Mouse (Mus musculus): Measurements from ENCODE around the gene Rex1bd. TPM values are rescaled to one million over a fixed set of nuclear protein-coding genes. Genes with fewer than 3 reads are reported as not detected.

The Rex1bd gene
- polyA plus RNA-seq, 1 experiment from 2014 or later, result 116 TPM

DNA sequence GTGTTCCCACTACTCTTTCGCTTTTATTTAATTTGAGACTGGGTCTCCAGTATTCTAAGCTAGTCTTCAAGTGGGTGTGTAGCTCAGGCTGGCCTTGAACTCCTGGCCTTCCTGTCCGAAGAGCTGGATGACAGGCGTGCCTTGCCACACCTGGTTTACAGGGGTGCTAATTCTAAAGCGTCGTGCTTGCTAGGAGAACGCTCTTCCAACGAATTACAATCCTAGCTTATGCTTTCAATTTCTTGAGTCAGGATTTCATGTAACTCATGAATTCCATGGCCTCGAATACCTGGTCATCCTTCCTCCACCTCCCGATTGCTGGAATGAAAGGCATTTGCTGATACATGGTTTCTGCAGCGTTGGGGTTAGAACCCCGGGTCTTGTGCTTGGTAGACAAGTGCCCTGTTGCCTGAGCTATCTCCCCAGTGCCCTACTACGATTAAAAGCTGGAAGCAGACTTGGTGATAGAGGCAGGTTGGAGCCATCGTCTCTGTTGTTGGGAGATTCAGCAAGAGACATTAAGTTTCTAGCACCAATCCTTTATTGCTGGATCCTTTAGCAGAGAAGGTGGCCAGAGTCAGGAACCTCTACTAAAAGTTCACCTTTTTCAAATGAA lies 21.7 kb upstream of the Rex1bd start:
- no peak for ATAC-seq (ENCODE audit: extremely low read depth, insufficient number of reproducible peaks, low FRiP score, low TSS enrichment)

GRCm38 (mm10) chr8:70527512-70528181 lies 21.1 kb upstream of the Rex1bd start, which contains the start of the genes Fkbp8 and Kxd1:
TSS of gene Fkbp8 (plus strand) at chr8:70527724.
TSS of gene Kxd1 (minus strand) at chr8:70527956.
- H3K4me3 ChIP-seq, result peak within 1 kb of the TSS; percentile 92
- peak; percentile 81 for ATAC-seq (ENCODE audit: extremely low read depth, insufficient number of reproducible peaks, low FRiP score, low TSS enrichment)
- peaks cover 35% of the 10 kb centered on the region for H3K36me3 ChIP-seq
- WGBS, result under 1% methylated on average over 58 of the region's 61 CpGs
- peak within 1 kb of the TSS; percentile 98 for H3K9ac ChIP-seq
- H3K4me2 ChIP-seq, result peak within 1 kb of the TSS; percentile 81
- H3K9me3 ChIP-seq, result no peaks in the 10 kb centered on the region
- peak within 1 kb of the TSS; percentile 89 for H3K27ac ChIP-seq (replicated peaks)
- peaks cover 37% of the 10 kb centered on the region for H3K4me1 ChIP-seq
- H3K27me3 ChIP-seq (replicated peaks), result no peaks in the 10 kb centered on the region

More for the DNA sequence above, 21.7 kb upstream of the Rex1bd start:
- Histone ChIP-seq H3K27ac (replicated peaks) (peak overlapping the region; percentile 89), H3K4me2 (peak overlapping the region; percentile 81), H3K9me3 (no peaks in the 10 kb centered on the region), H3K9ac (peak overlapping the region; percentile 98), H3K4me3 (peak overlapping the region; percentile 92), H3K27me3 (replicated peaks) (no peaks in the 10 kb centered on the region), H3K36me3 (peaks cover 41% of the 10 kb centered on the region), H3K4me1 (peaks cover 35% of the 10 kb centered on the region)
- WGBS, result 19% methylated on average over 13 of the region's 13 CpGs

GRCm38 (mm10) chr8:70527111-70527511 lies 20.6 kb upstream of the Rex1bd start:
- peak overlapping the region; percentile 89 for H3K27ac ChIP-seq (replicated peaks)
- H3K9me3 ChIP-seq, result no peaks in the 10 kb centered on the region
- no peak for ATAC-seq (ENCODE audit: extremely low read depth, insufficient number of reproducible peaks, low FRiP score, low TSS enrichment)
- WGBS, result 3% methylated on average over 8 of the region's 8 CpGs
- peak overlapping the region; percentile 81 for H3K4me2 ChIP-seq
- H3K4me3 ChIP-seq, result peak overlapping the region; percentile 92
- peaks cover 29% of the 10 kb centered on the region for H3K36me3 ChIP-seq
- H3K4me1 ChIP-seq, result peaks cover 41% of the 10 kb centered on the region
- H3K9ac ChIP-seq, result peak overlapping the region; percentile 98
- H3K27me3 ChIP-seq (replicated peaks), result no peaks in the 10 kb centered on the region

DNA sequence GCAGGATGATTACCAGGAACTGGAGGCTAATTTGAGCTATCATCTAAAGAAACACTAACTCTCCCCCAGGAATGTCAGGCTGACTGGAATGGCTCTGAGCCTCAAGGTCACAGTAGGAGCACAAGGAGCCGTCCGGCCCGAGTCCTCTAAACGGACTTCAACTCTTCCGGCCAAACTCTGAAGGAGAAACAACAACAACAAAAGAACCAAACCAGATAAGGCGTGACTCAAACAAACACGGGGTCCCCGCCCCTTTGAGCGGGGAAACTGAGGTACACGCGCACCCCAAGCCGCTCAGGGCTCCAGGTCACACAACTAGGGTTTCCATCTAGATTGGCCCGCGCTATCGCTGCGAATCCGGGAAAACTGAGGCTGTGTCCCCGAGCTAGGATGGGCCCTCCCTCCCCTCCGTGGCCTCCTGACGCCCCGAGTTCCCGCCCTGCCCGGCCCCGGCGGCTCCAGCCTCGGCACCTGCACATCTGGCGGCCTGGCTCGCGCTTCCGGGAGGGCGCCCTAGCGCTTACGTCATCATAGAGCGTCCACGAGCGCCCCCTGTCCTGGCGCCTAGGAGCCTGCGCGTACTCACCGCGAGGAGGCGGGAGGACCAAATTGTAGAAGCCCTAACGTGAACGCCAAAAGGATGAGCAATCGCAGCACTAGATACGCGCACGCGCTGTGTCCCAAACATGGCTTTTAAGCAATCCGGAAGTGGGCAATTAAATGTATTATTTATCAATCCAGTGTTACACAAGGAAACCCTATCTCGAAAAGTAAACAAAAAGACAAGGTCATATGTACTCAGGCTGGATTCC lies 16.2 kb upstream of the Rex1bd start:
- Histone ChIP-seq H3K9me3 (no peaks in the 10 kb centered on the region), H3K27me3 (replicated peaks) (no peaks in the 10 kb centered on the region), H3K9ac (peak overlapping the region; percentile 93), H3K4me2 (peak overlapping the region; percentile 72), H3K27ac (replicated peaks) (peak overlapping the region; percentile 85), H3K4me3 (peak overlapping the region; percentile 74), H3K4me1 (peaks cover 27% of the 10 kb centered on the region), H3K36me3 (peaks cover 24% of the 10 kb centered on the region)
- ATAC-seq (ENCODE audit: extremely low read depth, insufficient number of reproducible peaks, low FRiP score, low TSS enrichment), result peak; percentile 76
- under 1% methylated on average over 51 of the region's 51 CpGs for WGBS

DNA sequence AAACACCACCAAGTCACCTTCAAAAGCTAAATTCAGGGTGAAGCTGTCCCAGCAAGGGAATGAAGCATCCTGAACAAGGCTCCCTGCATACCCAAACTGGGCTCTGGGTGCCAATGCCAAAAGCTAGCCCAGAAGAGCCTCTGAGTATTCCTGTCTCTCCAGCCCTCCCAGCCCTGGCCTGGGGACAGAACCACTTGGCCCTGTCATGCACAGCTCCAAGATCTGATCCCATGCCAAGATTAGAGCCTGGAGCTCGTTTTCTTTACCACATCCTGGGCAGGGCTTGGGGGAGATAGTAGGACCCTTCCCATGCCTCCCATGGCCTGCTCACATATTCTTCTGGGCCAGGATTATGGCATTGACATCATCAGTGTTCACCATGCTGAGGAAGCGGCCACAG lies 13.1 kb upstream of the Rex1bd start:
- Histone ChIP-seq H3K9me3 (no peaks in the 10 kb centered on the region), H3K4me2 (no peak overlapping the region), H3K4me1 (peaks cover 16% of the 10 kb centered on the region), H3K36me3 (peaks cover 52% of the 10 kb centered on the region), H3K27me3 (replicated peaks) (no peaks in the 10 kb centered on the region), H3K27ac (replicated peaks) (no peak overlapping the region), H3K4me3 (no peak overlapping the region), H3K9ac (no peak overlapping the region)
- 62% methylated on average over 2 of the region's 2 CpGs for WGBS
- ATAC-seq (ENCODE audit: extremely low read depth, insufficient number of reproducible peaks, low FRiP score, low TSS enrichment), result no peak

GRCm38 (mm10) chr8:70519043-70519442 lies 12.5 kb upstream of the Rex1bd start:
- H3K27me3 ChIP-seq (replicated peaks), result no peaks in the 10 kb centered on the region
- H3K9me3 ChIP-seq, result no peaks in the 10 kb centered on the region
- H3K27ac ChIP-seq (replicated peaks), result no peak overlapping the region
- no peak overlapping the region for H3K9ac ChIP-seq
- 88% methylated on average over 6 of the region's 6 CpGs for WGBS
- H3K36me3 ChIP-seq, result peaks cover 57% of the 10 kb centered on the region
- H3K4me3 ChIP-seq, result no peak overlapping the region
- H3K4me1 ChIP-seq, result peaks cover 16% of the 10 kb centered on the region
- ATAC-seq (ENCODE audit: extremely low read depth, insufficient number of reproducible peaks, low FRiP score, low TSS enrichment), result no peak
- H3K4me2 ChIP-seq, result no peak overlapping the region

DNA sequence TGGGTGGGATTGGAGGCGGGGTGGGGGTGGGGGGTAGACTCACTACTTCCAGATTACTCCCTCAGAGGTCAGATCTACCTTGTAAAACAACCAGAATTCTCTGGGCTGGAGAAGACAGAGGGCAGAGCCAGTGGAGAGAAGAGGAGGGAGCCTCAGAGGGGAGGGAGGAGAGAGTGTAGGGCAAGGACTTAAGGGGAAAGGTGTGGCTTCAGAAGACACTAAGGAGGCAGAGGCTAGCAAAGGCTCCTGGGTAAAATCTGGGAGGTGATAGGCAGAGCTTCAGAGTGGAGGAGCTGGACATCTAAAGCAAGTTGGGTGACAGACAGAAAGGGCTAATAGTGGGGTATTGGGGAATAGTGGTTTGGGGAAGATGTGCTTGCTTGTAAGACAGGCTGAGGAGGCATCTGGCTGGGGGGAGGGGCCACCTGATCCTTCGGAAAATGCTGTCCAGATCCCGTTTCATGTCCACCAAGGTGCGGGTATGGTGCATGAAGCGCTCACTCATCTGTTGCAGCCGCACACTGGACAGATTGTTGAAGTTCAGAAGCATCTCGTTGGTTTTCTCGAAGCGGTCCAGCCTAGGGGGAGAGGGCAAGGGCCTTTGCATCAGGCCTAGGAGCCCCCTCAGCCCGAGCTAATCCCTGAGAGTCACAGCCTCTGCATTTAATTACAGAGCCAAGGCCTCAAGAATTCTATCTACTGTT lies 11.5 kb upstream of the Rex1bd start:
- H3K4me2 ChIP-seq, result no peak overlapping the region
- peaks cover 67% of the 10 kb centered on the region for H3K36me3 ChIP-seq
- H3K27ac ChIP-seq (replicated peaks), result no peak overlapping the region
- WGBS, result 72% methylated on average over 10 of the region's 10 CpGs
- ATAC-seq (ENCODE audit: extremely low read depth, insufficient number of reproducible peaks, low FRiP score, low TSS enrichment), result no peak
- H3K9ac ChIP-seq, result no peak overlapping the region
- H3K27me3 ChIP-seq (replicated peaks), result no peaks in the 10 kb centered on the region
- H3K4me3 ChIP-seq, result no peak overlapping the region
- H3K4me1 ChIP-seq, result peaks cover 16% of the 10 kb centered on the region
- no peaks in the 10 kb centered on the region for H3K9me3 ChIP-seq

DNA sequence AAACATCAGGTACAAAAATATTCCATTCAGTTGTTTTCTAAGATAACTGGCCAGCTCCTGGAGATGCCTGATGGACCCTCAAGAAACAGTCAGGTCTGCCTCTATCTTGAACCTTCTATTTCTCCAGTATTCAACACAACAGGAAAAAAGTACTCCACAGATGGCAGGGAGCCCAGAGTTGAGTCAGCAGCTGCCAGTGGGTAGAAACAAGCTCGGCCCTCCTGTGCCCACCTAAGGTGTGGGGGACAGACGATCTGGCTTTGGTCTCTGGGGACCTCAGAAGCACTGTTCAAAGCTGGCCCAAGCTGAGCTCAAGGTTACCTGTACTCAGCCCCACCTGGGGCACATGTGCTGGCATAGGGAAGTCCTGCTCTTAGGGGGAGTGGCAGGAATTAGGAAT lies 6.9 kb upstream of the Rex1bd start:
- H3K27ac ChIP-seq (replicated peaks), result peak overlapping the region; percentile 36

GRCm38 (mm10) chr8:70512253-70512903 lies 5.8 kb upstream of the Rex1bd start:
- no peaks in the 10 kb centered on the region for H3K27me3 ChIP-seq (replicated peaks)
- peaks cover 45% of the 10 kb centered on the region for H3K4me1 ChIP-seq
- ATAC-seq (ENCODE audit: extremely low read depth, insufficient number of reproducible peaks, low FRiP score, low TSS enrichment), result no peak
- H3K9ac ChIP-seq, result no peak overlapping the region
- peak overlapping the region; percentile 89; the same call in 1 of the 2 replicates for H3K4me2 ChIP-seq
- no peak overlapping the region for H3K4me3 ChIP-seq
- H3K9me3 ChIP-seq, result no peaks in the 10 kb centered on the region
- 87% methylated on average over 11 of the region's 11 CpGs for WGBS
- peak overlapping the region; percentile 36; the same call in 1 of the 2 replicates for H3K27ac ChIP-seq (replicated peaks)
- peaks cover 67% of the 10 kb centered on the region for H3K36me3 ChIP-seq

More for the DNA sequence above, 6.9 kb upstream of the Rex1bd start:
- Histone ChIP-seq H3K9me3 (no peaks in the 10 kb centered on the region), H3K4me1 (peaks cover 38% of the 10 kb centered on the region), H3K27me3 (replicated peaks) (no peaks in the 10 kb centered on the region), H3K9ac (peak overlapping the region; percentile 54), H3K4me3 (no peak overlapping the region), H3K36me3 (peaks cover 67% of the 10 kb centered on the region), H3K4me2 (no peak overlapping the region)
- WGBS, result 49% methylated on average over 2 of the region's 2 CpGs
- ATAC-seq (ENCODE audit: extremely low read depth, insufficient number of reproducible peaks, low FRiP score, low TSS enrichment), result no peak

DNA sequence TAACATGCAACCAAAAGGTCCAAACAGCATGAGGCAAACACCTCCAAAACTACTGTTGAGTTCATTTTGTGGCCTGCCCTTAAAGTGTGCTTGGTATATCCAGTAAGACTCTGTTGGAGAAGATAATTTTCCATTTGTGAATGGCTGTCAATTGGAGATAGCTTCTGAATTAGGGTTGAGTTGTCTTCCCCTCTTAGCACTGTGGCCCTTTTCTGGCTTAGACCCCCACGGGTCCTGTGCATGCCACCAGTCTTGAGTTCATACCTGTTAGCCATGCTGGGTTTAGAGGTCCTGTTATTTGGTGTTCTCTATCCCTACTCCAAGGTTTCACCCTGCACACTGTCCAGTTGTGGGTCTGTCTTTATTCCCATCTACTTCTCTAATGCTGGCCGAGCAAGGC lies 5.2 kb upstream of the Rex1bd start:
- peaks cover 70% of the 10 kb centered on the region for H3K36me3 ChIP-seq
- ATAC-seq (ENCODE audit: extremely low read depth, insufficient number of reproducible peaks, low FRiP score, low TSS enrichment), result no peak
- H3K27me3 ChIP-seq (replicated peaks), result no peaks in the 10 kb centered on the region
- H3K9ac ChIP-seq, result no peak overlapping the region
- no peaks in the 10 kb centered on the region for H3K9me3 ChIP-seq
- H3K4me3 ChIP-seq, result no peak overlapping the region; the same call in 1 of the 2 replicates
- H3K27ac ChIP-seq (replicated peaks), result no peak overlapping the region
- H3K4me2 ChIP-seq, result peak overlapping the region; percentile 89; the same call in 1 of the 2 replicates
- WGBS, result 89% methylated on average over 2 of the region's 2 CpGs
- H3K4me1 ChIP-seq, result peaks cover 51% of the 10 kb centered on the region
